Comparison of ENCODE assay signal across 23 mouse cellular contexts in the genomic region with DNA sequence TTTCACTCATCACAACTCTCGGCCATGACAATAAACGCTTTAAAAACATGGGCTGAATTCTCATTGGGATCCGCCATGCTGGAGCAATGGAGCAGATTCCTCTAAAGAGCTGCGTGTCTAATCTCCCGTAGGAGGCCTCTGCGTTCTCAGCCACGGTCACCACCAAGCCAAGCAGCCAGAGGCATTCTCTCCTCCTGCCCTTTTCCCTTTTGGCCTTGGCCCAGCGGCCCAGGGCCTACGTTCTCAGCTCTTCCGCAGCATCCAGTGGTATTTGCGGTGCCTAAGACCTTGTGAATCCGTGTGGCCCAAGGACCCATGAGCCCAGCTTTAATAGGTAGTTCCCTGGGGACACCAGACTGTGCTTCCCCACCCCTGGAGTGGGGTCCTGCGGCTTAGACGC.
"Had no signal": no experiment of that assay in that cellular context is flagged by ENCODE, and none has a peak within 500 bp of the region (broad histone marks: within the 10 kb centered on the region; RNA-seq: fewer than 3 reads in every experiment).

No protein-coding gene starts in this region.

- H3K36me3 ChIP-seq: limb, embryonic 12.5 days; limb, embryonic 15.5 days; midbrain, embryonic 13.5 days; neural tube, embryonic 12.5 days; neural tube, embryonic 15.5 days had no signal

- H3K27ac ChIP-seq: kidney, postnatal 0 days; layer of hippocampus, adult 2 months; left cerebral cortex, adult 2 months; limb, embryonic 12.5 days; limb, embryonic 15.5 days; liver, embryonic 14.5 days; macrophage; midbrain, embryonic 13.5 days; neural tube, embryonic 12.5 days; neural tube, embryonic 15.5 days; stomach, postnatal 0 days had no signal

- H3K4me2 ChIP-seq: limb, embryonic 12.5 days; limb, embryonic 15.5 days; liver, embryonic 11.5 days; lung, embryonic 14.5 days; midbrain, embryonic 13.5 days; neural tube, embryonic 12.5 days; neural tube, embryonic 15.5 days had no signal

- H3K4me3 ChIP-seq: layer of hippocampus, adult 2 months; left cerebral cortex, adult 2 months; limb, embryonic 12.5 days; limb, embryonic 15.5 days; midbrain, embryonic 13.5 days; neural tube, embryonic 12.5 days; neural tube, embryonic 15.5 days had no signal

- ATAC-seq: liver, postnatal 0 days; lung, postnatal 0 days; midbrain, embryonic 13.5 days had no signal

- H3K27me3 ChIP-seq: limb, embryonic 15.5 days; midbrain, embryonic 13.5 days; neural tube, embryonic 12.5 days had no signal

- H3K9ac ChIP-seq: limb, embryonic 12.5 days; limb, embryonic 15.5 days; liver, embryonic 14.5 days; liver, postnatal 0 days; lung, embryonic 14.5 days; midbrain, embryonic 13.5 days; neural tube, embryonic 12.5 days; neural tube, embryonic 15.5 days had no signal

- DNase-seq: kidney, adult 2 months; layer of hippocampus, adult 9-11 months; layer of hippocampus, postnatal 36 days; liver, postnatal 0 days; lung, embryonic 14.5 days; right cerebral cortex, adult 18-20 months; right cerebral cortex, postnatal 14 days; right cerebral cortex, postnatal 4 days; thymus, adult 2 months; thymus, postnatal 14 days had no signal

- H3K9me3 ChIP-seq: limb, embryonic 12.5 days; limb, embryonic 15.5 days; midbrain, embryonic 13.5 days; neural tube, embryonic 12.5 days; neural tube, embryonic 15.5 days had no signal
